Mouse (Mus musculus): Measurements from ENCODE around the gene Ccdc85c.

GRCm38 (mm10) chr12:108212476-108212875 lies 62.7 kb downstream of the Ccdc85c start:
- TF ChIP-seq CTCF (IDR thresholded peaks at IDR 0.05; ENCODE audit: borderline replicate concordance, control insufficient read depth, extremely low read depth, insufficient read depth, low read length, poor library complexity) (no peak), POLR2A (IDR thresholded peaks at IDR 0.05; ENCODE audit: control insufficient read depth, extremely low read depth, insufficient read depth, low read length, poor library complexity) (no peak)

Data from thymus, adult 2 months (tissue).